Mouse (Mus musculus) naive thymus-derived CD4-positive, alpha-beta T cell, adult 2 months (primary cell): ENCODE measurements around the gene Wdr44.

Source experiments
- DNase-seq: peaks from one replicate; pipeline ENCODE4 v3.0.0-alpha.2; 2011; ENCODE audit warnings: low read depth

Gene Wdr44

GRCm38 (mm10) chrX:23840921-23841320, 148.1 kb downstream of the Wdr44 start:
- no peak for DNase-seq
